Mouse (Mus musculus) lung, adult 2 months (tissue): ENCODE results near the gene Sult4a1.

Experiments
- CTCF ChIP-seq: fragments of 200-500 bp; IDR thresholded peaks from 2 replicates; pipeline ENCODE4 v1.5.1; 2011; ENCODE audit warnings: mild to moderate bottlenecking, low read length, control low read depth; ENCODE audit not compliant: insufficient read depth
- POLR2A ChIP-seq: fragments of 200-500 bp; IDR thresholded peaks from 2 replicates; pipeline ENCODE4 v1.6.1; 2011; ENCODE audit warnings: low read depth, mild to moderate bottlenecking, control low read depth, low read length, borderline replicate concordance; ENCODE audit errors: extremely low read depth

DNA sequence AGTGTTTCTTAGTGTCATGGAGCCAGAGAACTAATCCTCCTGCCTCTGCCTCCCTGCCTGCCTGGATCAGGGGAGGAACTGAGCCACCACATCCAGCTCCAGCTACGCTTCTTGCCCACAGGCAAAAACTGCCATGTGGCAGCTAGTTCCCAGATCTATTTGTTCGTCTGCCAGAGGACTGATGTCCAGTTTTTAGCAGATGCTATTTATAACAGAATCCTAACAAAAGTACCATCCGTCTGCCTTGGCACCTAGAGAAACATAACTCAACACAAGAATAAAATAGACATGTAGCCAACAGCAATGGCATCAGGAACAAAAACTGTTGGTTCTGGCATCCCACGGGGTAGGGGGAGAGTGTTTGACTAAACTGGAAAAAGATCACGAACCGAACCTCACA, 46.7 kb downstream of the Sult4a1 start:
- TF ChIP-seq POLR2A (no peak), CTCF (no peak)
